Mouse (Mus musculus) hindbrain, embryonic 10.5 days (tissue): Measurements from ENCODE around the gene Gm12695. TPM values are rescaled to one million over a fixed set of nuclear protein-coding genes. Genes with fewer than 3 reads are reported as not detected.

Source experiments
- DNase-seq: peaks from one replicate; pipeline ENCODE4 v3.0.0-alpha.2; 2017; ENCODE audit warnings: low spot score
- H3K27ac ChIP-seq: fragments of 300-500 bp; sonication (generic); 2 replicates; pipeline ENCODE4 v1.5.1; 2016; ENCODE audit warnings: mild to moderate bottlenecking, moderate library complexity
- H3K27me3 ChIP-seq: fragments of 300-500 bp; sonication (generic); 2 replicates; pipeline ENCODE4 v1.6.1; 2016; ENCODE audit warnings: mild to moderate bottlenecking; ENCODE audit not compliant: poor library complexity, insufficient read depth, severe bottlenecking
- H3K36me3 ChIP-seq: fragments of 300-500 bp; sonication (generic); 2 replicates; pipeline ENCODE4 v1.6.1; 2016; ENCODE audit warnings: mild to moderate bottlenecking, moderate library complexity
- H3K4me1 ChIP-seq: fragments of 300-500 bp; sonication (generic); replicated peaks from 2 replicates; pipeline ENCODE4 v1.6.1; 2016; ENCODE audit warnings: mild to moderate bottlenecking
- H3K4me3 ChIP-seq: fragments of 300-500 bp; sonication (generic); 2 replicates; pipeline ENCODE4 v1.5.1; 2016; ENCODE audit warnings: mild to moderate bottlenecking, moderate library complexity
- H3K9me3 ChIP-seq: fragments of 300-500 bp; sonication (generic); 2 replicates; pipeline ENCODE4 v1.6.1; 2016; ENCODE audit warnings: mild to moderate bottlenecking, moderate library complexity
- whole genome bisulfite sequencing: fragments of 180-500 bp; shearing (Covaris S2); methylation state at CpG from one replicate; pipeline ENCODE4 v1.1.7; 2016; 5-methylcytosine and 5-hydroxymethylcytosine counted together
- polyA plus RNA-seq: library from polyadenylated mRNA; unstranded; fragments of >200 nt; fragmentation: Nextera tagmentation; extraction: Ambion mirVana; gene quantifications from 2 replicates; pipeline ENCODE4 v1.2.1, GENCODE M21; 2016

Gene Gm12695
- polyA plus RNA-seq, 1 experiment from 2014 or later = not detected

- 68% methylated on average over 4 of the region's 4 CpGs for WGBS
- no peaks in the 10 kb centered on the region for H3K9me3 ChIP-seq
- no peaks in the 10 kb centered on the region for H3K27me3 ChIP-seq
- H3K4me1 ChIP-seq = no peaks in the 10 kb centered on the region
- no peak overlapping the region for H3K4me3 ChIP-seq
- DNase-seq = no peak
- H3K27ac ChIP-seq = no peak overlapping the region
- H3K36me3 ChIP-seq = no peaks in the 10 kb centered on the region
Measured at GRCm38 (mm10) chr4:96729256-96729655, 55.7 kb downstream of the Gm12695 start.

GRCm38 (mm10) chr4:96728211-96728610 lies 56.8 kb downstream of the Gm12695 start:
- no peaks in the 10 kb centered on the region for H3K4me1 ChIP-seq
- H3K27ac ChIP-seq = no peak overlapping the region
- DNase-seq = no peak
- H3K9me3 ChIP-seq = no peaks in the 10 kb centered on the region
- H3K4me3 ChIP-seq = no peak overlapping the region
- no peaks in the 10 kb centered on the region for H3K27me3 ChIP-seq
- 77% methylated on average over 3 of the region's 3 CpGs for WGBS
- no peaks in the 10 kb centered on the region for H3K36me3 ChIP-seq

GRCm38 (mm10) chr4:96725415-96726055 lies 59.5 kb downstream of the Gm12695 start:
- H3K4me1 ChIP-seq = no peaks in the 10 kb centered on the region
- no peak overlapping the region for H3K4me3 ChIP-seq
- H3K27me3 ChIP-seq = no peaks in the 10 kb centered on the region
- H3K36me3 ChIP-seq = no peaks in the 10 kb centered on the region
- WGBS = 79% methylated on average over 5 of the region's 5 CpGs
- no peak overlapping the region for H3K27ac ChIP-seq
- no peak for DNase-seq
- H3K9me3 ChIP-seq = no peaks in the 10 kb centered on the region

- Histone ChIP-seq H3K9me3 (no peaks in the 10 kb centered on the region), H3K4me1 (peaks cover 12% of the 10 kb centered on the region), H3K27me3 (no peaks in the 10 kb centered on the region), H3K4me3 (no peak overlapping the region), H3K36me3 (no peaks in the 10 kb centered on the region), H3K27ac (no peak overlapping the region)
- DNase-seq = no peak
- 93% methylated on average over 2 of the region's 2 CpGs for WGBS
Measured at GRCm38 (mm10) chr4:96722301-96722700, 62.7 kb downstream of the Gm12695 start.

GRCm38 (mm10) chr4:96718977-96719966 lies 65.7 kb downstream of the Gm12695 start:
- Histone ChIP-seq H3K27me3 (no peaks in the 10 kb centered on the region), H3K4me3 (no peak overlapping the region), H3K9me3 (no peaks in the 10 kb centered on the region), H3K36me3 (no peaks in the 10 kb centered on the region), H3K27ac (peak overlapping the region; percentile 81), H3K4me1 (peaks cover 12% of the 10 kb centered on the region)
- 29% methylated on average over 4 of the region's 4 CpGs for WGBS
- peak; percentile 58 for DNase-seq

GRCm38 (mm10) chr4:96718503-96718902 lies 66.5 kb downstream of the Gm12695 start:
- Histone ChIP-seq H3K4me3 (no peak overlapping the region), H3K9me3 (no peaks in the 10 kb centered on the region), H3K27ac (peak overlapping the region; percentile 81), H3K36me3 (no peaks in the 10 kb centered on the region), H3K4me1 (peaks cover 12% of the 10 kb centered on the region), H3K27me3 (no peaks in the 10 kb centered on the region)
- no peak for DNase-seq

- no peaks in the 10 kb centered on the region for H3K27me3 ChIP-seq
- peak; percentile 36 for DNase-seq
- no peaks in the 10 kb centered on the region for H3K9me3 ChIP-seq
- H3K36me3 ChIP-seq = no peaks in the 10 kb centered on the region
- H3K27ac ChIP-seq = no peak overlapping the region
- no peaks in the 10 kb centered on the region for H3K4me1 ChIP-seq
- no peak overlapping the region for H3K4me3 ChIP-seq
- WGBS = 55% methylated on average over 2 of the region's 2 CpGs
Measured at GRCm38 (mm10) chr4:96705281-96705951, 79.6 kb downstream of the Gm12695 start.

- H3K4me3 ChIP-seq = no peak overlapping the region
- DNase-seq = peak; percentile 13
- peaks cover 15% of the 10 kb centered on the region for H3K4me1 ChIP-seq
- H3K9me3 ChIP-seq = no peaks in the 10 kb centered on the region
- no peaks in the 10 kb centered on the region for H3K27me3 ChIP-seq
- no peaks in the 10 kb centered on the region for H3K36me3 ChIP-seq
- H3K27ac ChIP-seq = no peak overlapping the region
- WGBS = 72% methylated on average over 5 of the region's 5 CpGs
Measured at GRCm38 (mm10) chr4:96698218-96698561, 86.8 kb downstream of the Gm12695 start.

- whole genome bisulfite sequencing = 72% methylated on average over 15 of the region's 15 CpGs
Measured at GRCm38 (mm10) chr4:96697511-96698217, 87.3 kb downstream of the Gm12695 start.

GRCm38 (mm10) chr4:96696614-96697360 lies 88.2 kb downstream of the Gm12695 start:
- Histone ChIP-seq H3K4me3 (no peak overlapping the region), H3K9me3 (no peaks in the 10 kb centered on the region), H3K4me1 (peaks cover 15% of the 10 kb centered on the region), H3K27ac (no peak overlapping the region), H3K27me3 (no peaks in the 10 kb centered on the region), H3K36me3 (no peaks in the 10 kb centered on the region)
- peak; percentile 76 for DNase-seq
- WGBS = 44% methylated on average over 13 of the region's 13 CpGs

More at GRCm38 (mm10) chr4:96697511-96698217, 87.3 kb downstream of the Gm12695 start:
- peak; percentile 11 for DNase-seq
- Histone ChIP-seq H3K4me1 (peaks cover 15% of the 10 kb centered on the region), H3K27ac (peak overlapping the region; percentile 59; the same call in 1 of the 2 replicates), H3K9me3 (no peaks in the 10 kb centered on the region), H3K27me3 (no peaks in the 10 kb centered on the region), H3K4me3 (no peak overlapping the region), H3K36me3 (no peaks in the 10 kb centered on the region)

- no peak for DNase-seq
- WGBS = 62% methylated on average over 2 of the region's 2 CpGs
- H3K27me3 ChIP-seq = no peaks in the 10 kb centered on the region
Measured at GRCm38 (mm10) chr4:96687358-96687803, 97.6 kb downstream of the Gm12695 start.

GRCm38 (mm10) chr4:96683474-96683873 lies 101.5 kb downstream of the Gm12695 start:
- DNase-seq = no peak
- 50% methylated on average over 2 of the region's 2 CpGs for WGBS

More at GRCm38 (mm10) chr4:96687358-96687803, 97.6 kb downstream of the Gm12695 start:
- Histone ChIP-seq H3K4me1 (no peaks in the 10 kb centered on the region), H3K4me3 (no peak overlapping the region), H3K9me3 (no peaks in the 10 kb centered on the region), H3K36me3 (no peaks in the 10 kb centered on the region), H3K27ac (no peak overlapping the region)

More at GRCm38 (mm10) chr4:96683474-96683873, 101.5 kb downstream of the Gm12695 start:
- Histone ChIP-seq H3K4me1 (no peaks in the 10 kb centered on the region), H3K36me3 (no peaks in the 10 kb centered on the region), H3K9me3 (no peaks in the 10 kb centered on the region), H3K4me3 (no peak overlapping the region), H3K27me3 (no peaks in the 10 kb centered on the region), H3K27ac (no peak overlapping the region)
